Mouse (Mus musculus) adrenal gland (tissue): ENCODE results near the gene Sdad1.

ENCODE experiments used
- intact Hi-C: fragments of 180-260 bp; cut with DNase I; formaldehyde crosslinking; loops from one replicate; pipeline ENCODE4 v1.15.1; 2025

The Sdad1 gene

DNA sequence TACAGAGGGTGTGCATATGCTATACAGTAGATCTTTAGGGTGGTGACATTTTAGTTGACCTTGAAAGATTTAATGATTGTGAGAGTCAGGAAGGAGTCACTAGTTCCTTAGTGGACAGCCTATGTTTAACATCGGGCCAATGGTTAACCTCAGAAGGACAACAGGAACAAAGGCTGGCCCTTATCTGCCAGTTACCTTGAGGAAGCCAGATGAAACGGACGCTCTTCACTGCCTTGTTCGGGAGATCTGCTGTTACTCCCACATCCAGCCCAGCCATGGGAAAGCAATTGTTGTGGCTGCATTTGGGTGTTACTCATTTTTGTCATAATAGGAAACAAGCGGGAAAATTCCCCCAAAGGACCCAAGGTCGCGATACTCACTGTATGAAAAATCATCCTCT, 3.5 kb upstream of the Sdad1 start:
- intact Hi-C loops = no loop called here

GRCm38 (mm10) chr5:92312046-92312715, 1.9 kb upstream of the Sdad1 start:
- intact Hi-C loops = loop anchor here (1.0 kb wide), 1 partner anchor 69 kb away; no protein-coding TSS in a partner anchor

DNA sequence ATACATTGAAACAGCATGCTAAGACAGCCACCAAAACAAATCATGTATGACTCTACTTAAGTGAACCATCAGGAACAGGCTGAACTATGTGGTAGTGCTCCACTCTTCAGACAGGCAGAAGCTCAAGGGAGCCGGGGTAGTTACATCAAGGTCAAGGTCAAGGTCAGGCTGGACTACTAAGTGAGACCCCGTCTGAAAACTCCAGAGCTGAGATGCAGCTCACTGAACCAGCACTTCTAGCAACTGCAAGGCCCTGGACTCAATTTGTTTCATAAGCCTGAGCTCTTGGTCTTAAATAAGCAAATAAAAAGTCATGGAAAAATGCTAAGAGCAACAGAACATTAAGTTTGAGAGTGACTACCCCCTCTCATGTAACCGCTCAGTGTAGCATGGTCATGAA, 6.0 kb downstream of the Sdad1 start:
- intact Hi-C loops = no loop called here

- intact Hi-C loops = no loop called here
Measured at GRCm38 (mm10) chr5:92302149-92302840, 8.0 kb downstream of the Sdad1 start.

DNA sequence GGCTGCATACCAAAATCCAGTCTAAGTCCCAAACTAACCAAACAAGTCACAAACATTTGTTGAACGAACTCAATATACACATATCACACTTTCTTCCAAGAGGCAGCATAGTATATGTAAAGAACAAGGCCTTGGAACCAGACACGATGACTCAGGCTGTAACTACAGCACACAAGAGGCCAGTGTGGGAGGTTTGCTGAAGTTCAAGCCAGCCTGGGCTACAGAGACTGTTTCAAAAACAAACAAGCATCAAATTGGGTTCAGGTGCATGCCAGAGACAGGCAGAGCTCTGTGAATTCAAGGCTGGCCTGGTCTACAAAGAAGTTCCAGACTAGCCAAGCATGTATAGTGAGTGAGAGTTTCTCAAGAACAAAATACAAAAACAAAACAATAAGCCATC, 15.8 kb downstream of the Sdad1 start:
- intact Hi-C loops = no loop called here

- intact Hi-C loops = no loop called here
Measured at GRCm38 (mm10) chr5:92291652-92292414, 18.4 kb downstream of the Sdad1 start.

DNA sequence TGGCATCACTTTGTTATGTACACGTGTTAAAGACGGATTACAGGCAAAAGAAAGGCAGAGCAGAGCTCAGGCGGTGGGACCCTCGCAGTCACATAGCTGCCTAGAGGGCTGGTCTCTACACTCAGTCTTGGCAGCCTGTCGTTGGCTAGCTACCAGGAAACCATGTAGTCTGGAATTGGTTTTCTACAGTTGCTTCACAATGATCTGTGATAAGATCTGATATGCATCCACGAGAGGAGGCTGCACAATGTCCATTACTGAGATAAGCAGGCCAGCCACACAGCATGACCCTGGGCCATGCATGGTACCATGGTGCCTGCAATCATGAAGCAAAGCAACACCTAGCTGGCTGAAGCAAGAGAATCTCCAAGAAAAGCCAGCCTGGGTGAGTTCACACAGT, 22.4 kb downstream of the Sdad1 start:
- intact Hi-C loops = no loop called here

- intact Hi-C loops = no loop called here
Measured at GRCm38 (mm10) chr5:92283107-92283506, 27.2 kb downstream of the Sdad1 start.

DNA sequence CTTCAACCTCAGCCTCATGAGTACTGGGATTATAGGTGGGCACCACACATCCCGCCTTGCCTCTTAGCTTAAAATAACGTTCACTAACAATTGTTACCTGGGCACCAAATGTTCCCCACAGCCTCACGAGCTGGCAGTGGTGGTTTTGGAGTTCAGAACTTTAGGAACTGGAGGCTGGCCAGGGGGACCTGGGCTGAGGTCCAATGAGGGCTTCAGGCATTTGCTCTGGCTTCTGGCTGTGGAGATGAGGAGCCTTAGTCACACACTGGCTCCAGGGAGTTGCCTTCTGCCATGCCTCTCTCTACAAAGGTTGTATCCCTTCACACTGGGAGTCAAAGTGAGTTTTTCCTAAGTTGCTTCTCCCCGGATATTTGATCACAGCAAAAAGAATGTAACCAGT, 27.7 kb downstream of the Sdad1 start:
- intact Hi-C loops = no loop called here

- intact Hi-C loops = no loop called here
Measured at GRCm38 (mm10) chr5:92278942-92279537, 31.2 kb downstream of the Sdad1 start.

DNA sequence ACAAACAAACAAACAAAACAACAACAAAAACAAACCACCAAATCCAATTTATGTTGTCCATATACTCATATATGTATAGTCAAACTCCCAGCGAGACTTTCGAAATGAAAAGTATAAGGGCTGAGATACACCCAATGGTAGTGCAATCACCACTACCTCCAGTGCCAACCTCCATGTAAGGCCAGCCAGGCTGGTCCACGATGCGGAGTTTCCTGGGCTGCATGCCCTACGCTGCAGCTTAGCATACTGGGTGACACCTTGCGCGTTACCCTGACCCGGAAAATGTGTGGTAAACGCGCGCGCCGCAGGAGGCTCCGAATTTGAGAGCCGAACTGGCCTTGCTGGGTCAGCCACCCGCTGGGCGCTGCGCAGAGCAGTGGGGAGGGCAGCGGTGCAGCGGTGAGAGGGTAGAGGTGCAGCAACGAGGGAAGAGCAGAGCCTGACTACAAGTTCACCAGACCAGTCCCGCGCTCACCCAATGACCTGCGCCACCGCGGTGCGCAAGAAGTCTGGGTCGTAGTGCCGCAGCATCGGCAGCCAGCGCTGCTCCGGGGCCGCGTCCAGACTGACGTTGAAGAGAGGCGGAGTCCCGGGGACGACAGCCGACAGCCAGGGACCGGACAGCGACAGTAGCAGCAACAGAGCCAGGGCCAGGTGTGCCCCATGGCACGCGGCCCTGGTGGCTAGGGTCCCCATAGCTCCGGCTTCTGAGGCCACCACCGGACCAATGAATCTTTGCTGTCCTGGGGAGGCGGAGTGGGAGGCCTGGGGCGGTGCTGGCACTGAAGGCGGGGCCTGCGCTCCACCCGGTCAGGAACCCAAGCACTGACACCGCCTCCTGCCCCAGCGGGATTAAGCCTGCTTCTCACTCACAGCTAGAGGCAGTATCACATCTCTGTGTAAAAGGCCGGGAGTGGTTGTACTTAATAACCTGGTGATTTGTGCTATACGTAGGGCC, 32.6 kb downstream of the Sdad1 start, which contains the start of gene Naaa:
Naaa (minus strand) TSS at position 734 of the 958 bp plus-strand sequence.
- intact Hi-C loops = no loop called here

DNA sequence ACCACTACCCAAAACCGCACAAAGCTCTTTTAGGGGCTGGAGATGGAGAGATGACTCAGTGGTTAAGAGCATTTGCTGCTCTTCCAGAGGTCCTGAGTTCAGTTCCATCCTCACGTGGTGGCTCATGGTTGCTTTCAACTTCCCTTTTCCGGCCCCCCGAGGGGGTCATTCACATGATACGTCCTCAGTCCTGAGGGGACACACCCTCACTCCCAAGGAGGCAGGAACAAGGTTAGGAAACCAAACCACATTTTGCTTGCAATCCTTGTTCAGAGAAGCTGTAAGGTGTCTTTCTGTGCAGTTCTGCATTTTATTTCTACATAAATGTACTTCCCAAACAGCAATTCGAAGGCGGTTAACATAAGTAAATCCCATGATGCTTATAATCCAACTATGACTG, 39.8 kb downstream of the Sdad1 start:
- intact Hi-C loops = no loop called here

GRCm38 (mm10) chr5:92263761-92264359, 46.4 kb downstream of the Sdad1 start:
- intact Hi-C loops = no loop called here

DNA sequence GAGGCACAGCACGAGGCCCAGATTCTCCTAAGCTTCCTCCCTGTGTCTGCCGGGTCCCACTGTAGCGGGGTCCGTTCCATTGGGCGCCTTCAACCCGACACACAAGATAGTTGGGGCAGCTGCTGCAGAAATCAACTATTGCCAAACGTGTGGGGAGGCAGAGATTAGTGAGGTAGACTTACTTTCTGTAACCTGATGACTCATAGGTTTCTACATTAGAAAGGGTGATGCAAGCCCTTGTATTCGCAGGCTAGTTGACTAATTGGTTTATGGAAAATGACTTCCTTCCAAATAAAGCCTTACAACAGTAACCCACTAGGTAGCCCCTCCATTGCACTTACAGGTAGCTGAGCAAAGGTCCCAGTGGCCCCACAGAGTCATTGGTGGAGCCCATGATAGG, 47.6 kb downstream of the Sdad1 start:
- intact Hi-C loops = no loop called here

GRCm38 (mm10) chr5:92256218-92256617, 54.1 kb downstream of the Sdad1 start, which contains the start of gene Ppef2:
Gene Ppef2, minus strand, starts transcription at chr5:92256278.
- intact Hi-C loops = no loop called here

GRCm38 (mm10) chr5:92254476-92254875, 55.8 kb downstream of the Sdad1 start:
- intact Hi-C loops = no loop called here

GRCm38 (mm10) chr5:92252797-92253343, 57.4 kb downstream of the Sdad1 start:
- intact Hi-C loops = no loop called here

DNA sequence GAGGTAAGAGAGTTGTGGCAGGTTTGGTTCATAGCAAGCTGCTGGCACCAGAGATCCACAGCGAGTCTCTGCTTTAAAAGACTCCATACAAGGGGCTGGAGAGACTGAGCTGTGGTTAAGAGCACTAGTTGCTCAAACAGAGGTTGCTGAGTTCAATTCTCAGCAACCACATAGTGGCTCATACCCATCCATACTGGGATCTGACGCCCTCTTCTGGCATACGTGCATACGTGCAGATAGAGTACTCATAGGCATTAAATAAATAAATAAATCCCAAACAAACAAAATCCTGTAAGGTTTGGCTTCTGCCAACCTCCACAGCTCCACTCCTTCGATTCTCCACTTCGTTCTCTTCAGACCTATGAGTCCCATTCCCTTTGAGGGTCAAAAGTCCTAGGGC, 58.2 kb downstream of the Sdad1 start:
- intact Hi-C loops = no loop called here

DNA sequence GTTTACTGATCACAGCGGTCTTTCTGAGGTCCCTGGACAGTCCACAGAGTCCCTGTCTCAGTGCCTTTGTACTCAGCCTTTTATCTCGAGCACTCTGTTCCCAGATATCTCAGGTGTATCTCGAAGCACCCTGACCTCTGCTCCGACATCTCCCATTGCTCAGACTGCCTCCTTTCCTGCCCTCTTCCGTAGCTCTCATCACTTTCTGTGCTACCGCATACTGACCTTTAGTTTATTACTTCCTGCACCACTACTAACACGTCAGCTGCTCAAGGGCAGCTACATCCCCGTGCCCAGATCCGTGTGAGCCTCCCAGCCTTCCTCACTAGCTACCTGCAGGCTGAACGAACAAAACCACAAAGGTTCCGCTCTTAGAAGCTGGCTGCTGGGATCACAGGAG, 61.7 kb downstream of the Sdad1 start:
- intact Hi-C loops = no loop called here

- intact Hi-C loops = no loop called here
Measured at GRCm38 (mm10) chr5:92245483-92245882, 64.8 kb downstream of the Sdad1 start.
